Mouse (Mus musculus) lung, adult 2 months (tissue): ENCODE results near the gene Adarb1.

Experiments used
- CTCF ChIP-seq: fragments of 200-500 bp; IDR thresholded peaks from 2 replicates; pipeline ENCODE4 v1.5.1; 2011; ENCODE audit warnings: mild to moderate bottlenecking, low read length, control low read depth; ENCODE audit not compliant: insufficient read depth
- POLR2A ChIP-seq: fragments of 200-500 bp; IDR thresholded peaks from 2 replicates; pipeline ENCODE4 v1.6.1; 2011; ENCODE audit warnings: low read depth, mild to moderate bottlenecking, control low read depth, low read length, borderline replicate concordance; ENCODE audit errors: extremely low read depth

GRCm38 (mm10) chr10:77455251-77456010 lies 37.4 kb upstream of the Adarb1 start:
- TF ChIP-seq POLR2A, result no peak
- TF ChIP-seq CTCF, result no peak
